Mouse (Mus musculus): ENCODE data around the gene Spg11. TPM values are rescaled to one million over a fixed set of nuclear protein-coding genes. Genes with fewer than 3 reads are reported as not detected.
A peak's percentile ranks its signal among the peaks of the same experiment; 100 is the strongest.

Gene Spg11
- polyA plus RNA-seq, 1 experiment from 2014 or later = 10.7 TPM

DNA sequence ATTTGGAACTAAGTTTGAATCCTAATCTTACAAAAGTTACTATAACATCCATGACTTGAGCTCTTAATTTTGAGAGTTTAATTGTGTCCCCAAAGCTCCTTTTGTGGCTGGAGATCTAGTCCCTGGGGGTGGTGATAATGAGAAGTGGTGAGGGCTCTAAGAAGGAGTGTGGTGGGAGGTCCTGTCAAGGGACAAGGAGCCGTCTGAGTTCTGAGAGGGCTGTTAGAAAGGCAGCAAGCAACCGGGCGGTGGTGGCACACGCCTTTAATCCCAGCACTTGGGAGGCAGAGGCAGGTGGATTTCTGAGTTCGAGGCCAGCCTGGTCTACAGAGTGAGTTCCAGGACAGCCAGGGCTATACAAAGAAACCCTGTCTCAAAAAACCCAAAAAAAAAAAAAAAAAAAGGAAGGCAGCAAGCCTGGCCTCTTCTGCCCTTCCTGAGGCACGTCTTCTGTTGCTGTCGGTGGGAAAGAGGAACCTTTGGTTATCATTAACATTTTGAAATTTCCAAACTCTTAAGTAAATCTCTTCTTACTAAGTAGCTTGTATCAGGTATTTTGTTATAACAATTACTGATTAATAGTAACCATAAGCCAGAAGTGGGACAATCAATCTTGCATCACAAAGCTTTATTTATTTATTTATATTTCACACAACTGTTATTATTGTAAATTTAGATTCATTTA lies 35.6 kb upstream of the Spg11 start:
- Histone ChIP-seq H3K4me3 (no peak overlapping the region), H3K27ac (replicated peaks) (no peak overlapping the region), H3K4me1 (peaks cover 8% of the 10 kb centered on the region), H3K36me3 (peaks cover 25% of the 10 kb centered on the region), H3K27me3 (ENCODE audit: low read depth, poor library complexity, severe bottlenecking) (peaks cover 10% of the 10 kb centered on the region), H3K9me3 (replicated peaks) (no peaks in the 10 kb centered on the region)
- 76% methylated on average over 7 of the region's 7 CpGs for WGBS
- no peak for DNase-seq (ENCODE audit: low spot score)

DNA sequence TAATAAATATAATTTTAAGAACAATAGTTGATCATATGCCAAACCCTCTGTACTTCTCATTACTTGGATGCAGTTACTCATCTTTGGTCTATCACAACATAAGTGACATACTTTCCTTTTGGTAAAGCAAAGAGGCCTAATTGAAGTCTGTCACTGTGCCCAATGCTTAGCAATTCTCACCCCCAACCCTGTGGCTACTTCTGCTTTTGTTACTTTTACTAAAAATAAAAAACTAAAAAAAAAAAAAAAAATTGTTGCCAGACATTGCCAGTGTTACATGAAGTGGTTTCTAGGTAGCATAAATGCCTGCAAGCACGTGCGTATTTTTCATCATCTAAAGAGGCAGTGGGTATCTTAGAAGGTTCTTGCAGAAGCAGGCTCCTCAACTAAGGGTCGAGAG lies 34.7 kb upstream of the Spg11 start:
- Histone ChIP-seq H3K9me3 (replicated peaks) (no peaks in the 10 kb centered on the region), H3K4me3 (no peak overlapping the region), H3K27ac (replicated peaks) (no peak overlapping the region), H3K36me3 (peaks cover 25% of the 10 kb centered on the region), H3K27me3 (ENCODE audit: low read depth, poor library complexity, severe bottlenecking) (peaks cover 14% of the 10 kb centered on the region), H3K4me1 (peaks cover 10% of the 10 kb centered on the region)
- WGBS = 83% methylated on average over 3 of the region's 3 CpGs
- DNase-seq (ENCODE audit: low spot score) = no peak

DNA sequence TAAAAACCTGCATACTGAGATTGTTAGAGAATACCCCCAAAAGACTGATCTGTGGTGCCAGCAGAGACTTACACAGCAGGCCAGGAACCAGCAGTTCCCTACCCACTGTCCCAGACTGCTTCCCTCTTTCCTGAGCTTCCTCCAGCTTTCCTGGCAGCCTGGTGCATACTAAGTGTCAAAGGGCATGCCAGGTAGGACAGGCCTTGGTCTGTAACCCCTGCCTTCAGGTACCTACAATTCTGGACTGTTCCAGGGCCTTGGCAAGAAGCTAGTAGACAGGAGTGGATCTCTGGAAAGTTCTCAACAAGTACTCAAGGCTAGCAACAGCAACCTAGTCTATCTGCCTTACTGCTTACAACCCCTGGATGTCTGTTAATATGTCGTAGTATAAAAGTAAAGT lies 33.0 kb upstream of the Spg11 start:
- no peak for DNase-seq (ENCODE audit: low spot score)
- Histone ChIP-seq H3K27me3 (ENCODE audit: low read depth, poor library complexity, severe bottlenecking) (peaks cover 14% of the 10 kb centered on the region), H3K4me1 (peaks cover 19% of the 10 kb centered on the region), H3K36me3 (peaks cover 25% of the 10 kb centered on the region), H3K27ac (replicated peaks) (no peak overlapping the region), H3K4me3 (no peak overlapping the region), H3K9me3 (replicated peaks) (no peaks in the 10 kb centered on the region)
- 83% methylated on average over 1 of the region's 1 CpGs for WGBS

DNA sequence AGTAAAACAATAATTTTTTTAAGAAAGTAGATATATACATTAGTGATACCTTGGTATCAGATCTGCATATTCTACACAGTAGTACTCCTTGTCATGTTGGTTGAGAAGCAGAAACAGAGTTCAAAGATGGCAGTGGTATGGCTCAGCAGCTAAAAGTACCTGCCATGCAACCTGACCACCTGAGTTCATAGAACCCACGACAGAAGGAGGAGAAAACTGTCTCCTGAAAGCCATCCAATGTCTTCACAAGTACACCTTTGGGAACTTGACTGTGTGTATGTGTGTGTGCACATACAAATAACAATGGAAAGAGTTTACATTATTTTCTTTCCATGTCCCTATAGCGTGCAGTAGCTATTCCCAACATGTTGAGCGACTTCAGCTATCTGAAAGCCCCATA lies 31.5 kb upstream of the Spg11 start:
- Histone ChIP-seq H3K4me1 (peaks cover 19% of the 10 kb centered on the region), H3K27ac (replicated peaks) (no peak overlapping the region), H3K27me3 (ENCODE audit: low read depth, poor library complexity, severe bottlenecking) (peaks cover 14% of the 10 kb centered on the region), H3K36me3 (peaks cover 18% of the 10 kb centered on the region), H3K4me3 (no peak overlapping the region), H3K9me3 (replicated peaks) (no peaks in the 10 kb centered on the region)
- 85% methylated on average over 3 of the region's 3 CpGs for WGBS
- no peak for DNase-seq (ENCODE audit: low spot score)

DNA sequence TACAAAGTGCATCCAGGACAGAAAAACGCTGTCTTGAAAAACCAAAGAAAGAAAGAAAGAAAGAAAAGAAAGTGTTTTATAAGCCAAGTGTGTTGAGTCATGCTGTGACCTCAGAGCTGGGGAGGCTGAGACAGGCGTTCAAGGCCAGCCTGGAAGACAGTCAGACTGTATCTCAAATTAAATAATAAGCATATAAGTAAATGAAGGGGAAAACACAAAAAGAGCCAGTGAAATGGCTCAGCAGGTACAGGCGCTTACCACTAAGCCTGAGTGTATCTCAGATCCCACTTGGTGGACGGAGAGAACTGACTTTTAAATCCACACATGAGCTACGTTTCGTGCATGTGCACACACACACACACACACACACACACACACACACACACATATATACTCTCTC lies 31.1 kb upstream of the Spg11 start:
- Histone ChIP-seq H3K27me3 (ENCODE audit: low read depth, poor library complexity, severe bottlenecking) (peaks cover 14% of the 10 kb centered on the region), H3K36me3 (peaks cover 14% of the 10 kb centered on the region), H3K9me3 (replicated peaks) (no peaks in the 10 kb centered on the region), H3K4me3 (no peak overlapping the region), H3K27ac (replicated peaks) (no peak overlapping the region), H3K4me1 (peaks cover 19% of the 10 kb centered on the region)
- DNase-seq (ENCODE audit: low spot score) = no peak
- 90% methylated on average over 6 of the region's 6 CpGs for WGBS

DNA sequence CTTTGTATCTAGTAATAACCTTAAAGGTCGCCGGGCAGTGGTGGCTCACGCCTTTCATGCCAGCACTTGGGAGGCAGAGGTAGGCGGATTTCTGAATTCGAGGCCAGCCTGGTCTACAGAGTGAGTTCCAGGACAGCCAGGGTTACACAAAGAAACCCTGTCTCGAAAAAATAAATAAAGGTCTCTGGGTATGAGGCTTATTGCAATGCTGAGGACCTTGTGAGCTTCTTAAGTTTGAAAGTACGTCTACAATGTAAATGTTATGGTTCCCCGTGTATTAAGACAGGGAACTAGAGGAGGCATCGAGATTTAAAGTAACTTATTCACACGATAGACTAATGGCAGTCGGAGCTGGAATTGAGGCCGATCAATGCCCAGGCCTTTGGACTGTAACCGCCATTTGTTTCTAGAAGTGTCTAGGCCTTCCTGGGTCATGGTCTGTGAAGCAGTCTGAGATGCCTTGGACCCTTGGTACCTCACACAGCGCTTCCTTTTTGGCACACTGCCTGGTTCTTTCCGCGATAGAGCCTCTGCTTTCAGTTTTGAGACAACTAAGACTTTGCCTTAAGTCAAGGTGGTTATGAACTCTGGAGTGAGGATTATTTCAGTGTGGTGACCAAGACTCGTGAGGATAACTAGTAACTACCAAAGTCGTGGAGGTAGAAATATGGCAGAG lies 30.2 kb upstream of the Spg11 start:
- H3K27me3 ChIP-seq (ENCODE audit: low read depth, poor library complexity, severe bottlenecking) = peaks cover 14% of the 10 kb centered on the region
- peak overlapping the region; percentile 87 for H3K27ac ChIP-seq (replicated peaks)
- peaks cover 10% of the 10 kb centered on the region; the same call in 1 of the 2 replicates for H3K36me3 ChIP-seq
- H3K4me3 ChIP-seq = peak overlapping the region; percentile 80
- peaks cover 19% of the 10 kb centered on the region for H3K4me1 ChIP-seq
- DNase-seq (ENCODE audit: low spot score) = no peak
- H3K9me3 ChIP-seq (replicated peaks) = no peaks in the 10 kb centered on the region
- 41% methylated on average over 18 of the region's 18 CpGs for whole genome bisulfite sequencing

DNA sequence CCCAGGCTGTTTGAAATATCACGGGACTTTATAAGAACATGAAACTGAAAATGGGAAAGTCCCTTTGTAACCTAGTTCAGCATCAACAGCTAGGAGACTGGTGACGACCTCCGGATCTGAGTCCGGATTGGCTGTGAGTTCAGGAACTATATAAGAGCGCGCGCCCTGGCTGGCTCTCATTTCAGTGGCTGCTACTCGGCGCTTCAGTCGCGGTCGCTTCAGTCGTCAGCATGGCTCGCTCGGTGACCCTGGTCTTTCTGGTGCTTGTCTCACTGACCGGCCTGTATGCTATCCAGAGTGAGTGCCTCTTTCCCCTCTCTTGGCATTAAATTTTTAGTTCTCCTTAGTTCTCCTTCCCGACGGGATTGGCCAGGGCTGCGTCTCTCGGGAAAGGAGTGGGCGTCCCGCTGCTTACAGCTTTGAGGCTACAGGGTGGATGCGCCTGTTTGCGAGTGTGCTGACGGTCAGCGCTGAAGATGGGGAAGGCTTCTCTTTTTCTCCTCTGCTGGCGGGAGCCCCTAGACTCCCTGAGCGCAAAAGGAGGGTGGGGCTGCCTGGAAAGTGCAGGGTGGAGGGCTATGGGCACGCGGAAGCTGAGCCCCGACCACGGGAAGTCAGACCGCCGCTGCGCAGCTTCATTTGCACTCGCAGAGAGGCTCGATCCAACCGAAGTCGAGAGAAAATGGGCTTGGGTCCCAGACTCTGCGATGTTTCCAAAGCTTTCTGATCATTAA lies 29.5 kb upstream of the Spg11 start, which contains the start of gene B2m:
B2m (plus strand) TSS at position 179 of the 734 bp plus-strand sequence.
- Histone ChIP-seq H3K4me1 (peaks cover 19% of the 10 kb centered on the region), H3K36me3 (peaks cover 8% of the 10 kb centered on the region; the same call in 1 of the 2 replicates), H3K27ac (replicated peaks) (peak within 1 kb of the TSS; percentile 87), H3K9me3 (replicated peaks) (no peaks in the 10 kb centered on the region), H3K4me3 (peak within 1 kb of the TSS; percentile 80), H3K27me3 (ENCODE audit: low read depth, poor library complexity, severe bottlenecking) (peaks cover 14% of the 10 kb centered on the region)
- under 1% methylated on average over 40 of the region's 40 CpGs for WGBS
- peak; percentile 93 for DNase-seq (ENCODE audit: low spot score)

DNA sequence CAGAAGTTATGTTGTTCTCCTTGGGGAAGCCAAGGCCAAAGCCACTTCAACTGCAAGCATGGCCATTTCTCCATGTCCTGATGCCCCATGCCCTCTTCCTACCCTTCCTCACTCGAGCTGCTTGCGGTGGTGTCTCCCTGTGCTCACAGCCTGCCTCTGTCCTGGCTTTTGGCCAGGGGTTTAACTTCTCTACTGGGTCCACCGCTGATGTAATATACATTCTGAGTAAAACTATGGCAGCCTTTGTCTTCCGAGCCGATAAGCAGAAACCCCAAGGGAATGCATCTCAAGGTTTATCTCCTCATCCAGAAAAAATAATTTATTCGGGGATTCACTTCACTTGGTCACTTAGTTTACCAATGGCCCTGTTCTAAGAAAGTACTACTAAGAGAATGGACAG lies 28.5 kb upstream of the Spg11 start:
- 82% methylated on average over 6 of the region's 6 CpGs for WGBS
- Histone ChIP-seq H3K27me3 (ENCODE audit: low read depth, poor library complexity, severe bottlenecking) (peaks cover 14% of the 10 kb centered on the region), H3K4me3 (no peak overlapping the region), H3K4me1 (peaks cover 19% of the 10 kb centered on the region), H3K36me3 (peaks cover 2% of the 10 kb centered on the region; the same call in 1 of the 2 replicates), H3K27ac (replicated peaks) (no peak overlapping the region), H3K9me3 (replicated peaks) (no peaks in the 10 kb centered on the region)
- no peak for DNase-seq (ENCODE audit: low spot score)

DNA sequence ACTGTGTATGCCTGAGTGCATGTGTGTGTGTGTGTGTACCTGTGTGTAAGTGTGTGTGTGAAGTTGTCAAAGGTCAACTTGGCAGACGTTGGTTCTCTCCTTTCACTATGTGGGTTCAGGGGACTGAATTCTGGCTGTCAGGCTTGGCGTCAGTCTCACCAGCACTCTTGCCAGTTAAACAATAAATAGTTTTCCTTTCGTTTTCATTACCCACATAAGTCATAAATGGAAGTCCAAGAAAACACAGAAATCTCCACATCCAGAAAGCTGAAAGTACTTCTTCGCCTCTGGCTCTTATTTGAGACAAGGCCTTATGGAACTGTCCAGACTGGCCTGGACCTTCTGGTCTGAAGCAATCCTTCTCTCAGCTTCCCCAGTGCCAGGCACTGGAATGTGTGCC lies 27.6 kb upstream of the Spg11 start:
- WGBS = 75% methylated on average over 4 of the region's 4 CpGs
- peaks cover 14% of the 10 kb centered on the region for H3K27me3 ChIP-seq (ENCODE audit: low read depth, poor library complexity, severe bottlenecking)
- no peak overlapping the region for H3K27ac ChIP-seq (replicated peaks)
- no peaks in the 10 kb centered on the region for H3K9me3 ChIP-seq (replicated peaks)
- DNase-seq (ENCODE audit: low spot score) = no peak
- H3K4me1 ChIP-seq = peaks cover 19% of the 10 kb centered on the region
- H3K36me3 ChIP-seq = no peaks in the 10 kb centered on the region
- no peak overlapping the region for H3K4me3 ChIP-seq

DNA sequence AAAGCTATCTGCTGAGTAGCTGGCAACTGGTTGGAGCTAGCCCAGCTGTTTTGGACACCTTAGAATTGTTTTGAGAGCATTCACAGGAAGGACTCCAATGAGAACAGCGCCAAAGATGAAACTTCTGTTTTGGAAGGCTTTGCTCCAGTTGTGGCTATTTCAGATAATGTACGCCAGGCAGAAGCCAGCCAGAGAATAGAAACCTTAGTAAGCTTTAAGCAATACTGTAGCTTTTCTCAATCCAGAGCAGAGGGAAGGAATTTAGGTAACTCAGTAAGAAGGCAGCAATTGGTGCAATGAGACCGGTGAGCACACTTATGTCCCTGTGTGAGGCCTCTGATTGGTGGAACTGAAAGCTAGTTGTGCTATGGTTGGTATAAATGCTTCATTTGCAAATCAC lies 24.9 kb upstream of the Spg11 start:
- H3K27ac ChIP-seq (replicated peaks) = no peak overlapping the region
- H3K9me3 ChIP-seq (replicated peaks) = no peaks in the 10 kb centered on the region
- peaks cover 11% of the 10 kb centered on the region for H3K4me1 ChIP-seq
- H3K4me3 ChIP-seq = no peak overlapping the region
- H3K27me3 ChIP-seq (ENCODE audit: low read depth, poor library complexity, severe bottlenecking) = no peaks in the 10 kb centered on the region
- no peaks in the 10 kb centered on the region for H3K36me3 ChIP-seq
- DNase-seq (ENCODE audit: low spot score) = no peak
- 91% methylated on average over 3 of the region's 3 CpGs for WGBS

DNA sequence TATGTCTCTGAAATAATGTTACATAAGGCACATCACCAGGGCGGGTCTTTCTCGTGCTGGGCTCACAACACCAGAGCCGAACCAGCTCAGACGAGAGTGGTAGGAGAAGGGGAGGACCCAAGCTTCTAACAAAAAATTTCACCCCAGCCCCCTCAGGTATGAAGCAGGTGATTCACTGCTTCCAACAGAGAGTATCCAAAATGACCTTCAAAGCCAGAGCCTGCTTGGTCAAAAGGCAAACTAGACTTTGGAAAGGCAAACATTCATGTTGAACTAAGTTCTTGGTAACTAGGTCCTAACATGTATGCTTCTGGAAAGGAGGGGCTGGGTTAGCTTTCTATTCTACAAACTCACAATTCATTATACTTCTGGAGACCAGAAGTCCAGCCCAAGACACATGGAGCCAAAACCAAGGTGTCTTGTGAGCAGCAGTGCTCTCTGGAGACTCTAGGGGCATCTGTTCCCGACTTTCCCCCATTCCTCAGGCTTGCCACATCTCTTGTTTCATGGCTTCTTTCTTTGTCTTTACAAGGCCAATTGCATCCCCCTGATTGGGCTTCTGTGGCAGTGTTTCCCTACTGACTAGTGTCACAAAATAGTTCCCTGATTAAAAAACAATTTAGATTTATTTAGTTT lies 23.3 kb upstream of the Spg11 start:
- 72% methylated on average over 5 of the region's 5 CpGs for WGBS

DNA sequence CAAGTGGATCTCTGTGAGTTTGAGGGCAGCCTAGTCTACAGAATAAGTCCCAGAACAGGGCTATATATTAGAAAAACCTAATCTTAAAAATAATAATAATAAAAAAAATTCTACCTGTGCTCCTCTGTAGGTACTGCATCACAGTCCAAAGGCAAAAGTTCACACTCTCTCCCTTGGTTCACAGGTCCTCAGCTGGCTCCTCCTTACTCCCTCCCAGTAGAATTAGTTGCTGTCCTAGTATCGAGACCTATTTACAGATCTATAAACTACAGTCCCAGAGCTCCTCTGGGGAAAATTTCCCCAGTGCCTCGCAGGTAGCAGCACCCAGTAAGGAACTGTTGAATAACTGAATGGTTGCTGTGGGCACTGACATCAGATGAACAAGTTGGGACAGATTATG lies 22.6 kb upstream of the Spg11 start:
- H3K27ac ChIP-seq (replicated peaks) = no peak overlapping the region
- H3K4me1 ChIP-seq = no peaks in the 10 kb centered on the region
- DNase-seq (ENCODE audit: low spot score) = no peak
- H3K36me3 ChIP-seq = no peaks in the 10 kb centered on the region
- no peaks in the 10 kb centered on the region for H3K27me3 ChIP-seq (ENCODE audit: low read depth, poor library complexity, severe bottlenecking)
- no peaks in the 10 kb centered on the region for H3K9me3 ChIP-seq (replicated peaks)
- WGBS = 84% methylated on average over 2 of the region's 2 CpGs
- no peak overlapping the region for H3K4me3 ChIP-seq

More for the DNA sequence above, 23.3 kb upstream of the Spg11 start:
- no peaks in the 10 kb centered on the region for H3K27me3 ChIP-seq (ENCODE audit: low read depth, poor library complexity, severe bottlenecking)
- no peaks in the 10 kb centered on the region for H3K9me3 ChIP-seq (replicated peaks)
- no peaks in the 10 kb centered on the region for H3K36me3 ChIP-seq
- no peak overlapping the region for H3K4me3 ChIP-seq
- H3K4me1 ChIP-seq = no peaks in the 10 kb centered on the region
- H3K27ac ChIP-seq (replicated peaks) = no peak overlapping the region
- no peak for DNase-seq (ENCODE audit: low spot score)

Measured in midbrain, embryonic 10.5 days (tissue).